Mouse (Mus musculus) liver, embryonic 14.5 days (tissue): Measurements from ENCODE around the gene Alyref.

Experiments
- CTCF ChIP-seq: IDR thresholded peaks from 2 replicates; pipeline ENCODE4 v1.5.1; 2016; ENCODE audit warnings: antibody characterized with exemption, low read depth, control low read depth
- EP300 ChIP-seq: IDR thresholded peaks from 2 replicates; pipeline ENCODE4 v1.6.1; 2016; ENCODE audit warnings: antibody characterized with exemption, low read depth

DNA sequence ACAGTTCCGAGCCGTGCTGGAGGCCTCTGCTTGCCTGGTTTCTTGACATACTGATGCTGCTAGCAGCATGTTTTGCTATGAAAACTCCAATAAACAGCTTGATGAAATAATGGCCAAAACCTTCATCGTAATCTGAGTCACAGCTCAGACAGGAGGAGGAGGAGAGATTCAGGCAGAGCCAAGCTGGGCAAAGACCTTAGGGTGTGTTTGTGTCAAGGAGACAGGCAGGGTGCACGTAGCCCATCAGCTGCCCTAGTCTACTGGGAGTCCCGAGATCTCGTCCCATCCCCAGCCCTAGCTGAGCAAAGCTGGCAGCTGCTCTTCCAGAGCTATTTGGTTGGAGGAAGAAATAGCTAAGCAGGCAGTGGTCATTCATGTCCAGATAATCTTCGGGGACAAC is 7.5 kb upstream of the Alyref start:
- TF ChIP-seq CTCF: no peak
- no peak for TF ChIP-seq EP300
